Mouse (Mus musculus) megakaryocyte-erythroid progenitor cell, adult 5-6 weeks (primary cell): ENCODE measurements at regions not wholly inside any gene's neighbourhood (a gene's known extent, or its start where the extent isn't known, plus 50 kb on each side); places are given as distances from the start of the nearest gene placed in this dataset.

Experiments
- ATAC-seq: replicated peaks from 2 replicates; pipeline ENCODE4 v1.8.0; 2016; ENCODE audit warnings: mild to moderate bottlenecking, inconsistent platforms; ENCODE audit not compliant: severe bottlenecking, poor library complexity, low FRiP score, low TSS enrichment

- no peak for ATAC-seq
Observed at GRCm38 (mm10) chr17:84003489-84004234, 155.9 kb upstream of the Haao start.

DNA sequence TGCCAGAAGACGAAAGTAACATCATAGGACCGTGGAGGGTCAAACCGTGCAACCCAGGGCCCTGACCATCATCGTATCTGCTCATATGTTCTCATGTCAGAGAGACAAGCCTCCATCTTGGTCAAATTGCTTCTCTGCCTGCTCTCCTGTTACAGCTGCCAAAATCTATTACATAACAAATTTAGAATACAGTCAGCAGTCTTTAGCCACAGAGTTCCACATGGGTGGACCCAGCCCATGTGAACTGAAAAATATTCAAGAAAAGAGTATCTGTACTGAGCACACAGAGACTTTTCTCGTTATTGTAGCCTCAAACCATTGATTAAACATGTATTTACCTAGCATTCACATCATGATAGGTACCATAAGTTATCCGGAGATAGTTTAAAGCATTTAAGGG lies 155.2 kb upstream of the Haao start:
- ATAC-seq: no peak

- no peak for ATAC-seq
Observed at GRCm38 (mm10) chr17:84002327-84002726, 154.6 kb upstream of the Haao start.

GRCm38 (mm10) chr17:84000115-84000514 lies 152.4 kb upstream of the Haao start:
- ATAC-seq: no peak

- no peak for ATAC-seq
Observed at GRCm38 (mm10) chr17:83998972-83999545, 151.3 kb upstream of the Haao start.

DNA sequence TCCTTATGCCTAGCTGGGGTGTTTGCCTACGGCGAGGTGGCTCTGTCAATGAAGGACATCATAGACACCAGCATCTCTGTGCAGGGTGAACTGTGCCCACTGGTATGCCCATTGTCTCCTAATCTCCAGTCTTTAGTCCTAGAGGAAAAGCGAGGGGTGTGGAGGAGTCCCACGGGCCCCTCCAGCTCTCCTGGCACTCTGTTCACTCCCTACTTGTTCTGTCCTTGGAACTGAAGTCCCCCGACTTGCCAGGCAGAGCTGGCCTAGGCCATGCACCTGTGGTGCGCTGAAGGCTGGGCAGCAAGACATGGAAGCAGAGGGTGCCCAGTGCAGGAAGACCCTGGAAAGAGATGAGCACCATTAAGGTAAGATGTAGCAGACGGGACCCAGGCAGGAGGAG lies 150.6 kb upstream of the Haao start:
- ATAC-seq: no peak

- ATAC-seq: peak; percentile 73
Observed at GRCm38 (mm10) chr17:83997778-83998177, 150.0 kb upstream of the Haao start.

- no peak for ATAC-seq
Observed at GRCm38 (mm10) chr17:83993028-83993427, 145.3 kb upstream of the Haao start.

DNA sequence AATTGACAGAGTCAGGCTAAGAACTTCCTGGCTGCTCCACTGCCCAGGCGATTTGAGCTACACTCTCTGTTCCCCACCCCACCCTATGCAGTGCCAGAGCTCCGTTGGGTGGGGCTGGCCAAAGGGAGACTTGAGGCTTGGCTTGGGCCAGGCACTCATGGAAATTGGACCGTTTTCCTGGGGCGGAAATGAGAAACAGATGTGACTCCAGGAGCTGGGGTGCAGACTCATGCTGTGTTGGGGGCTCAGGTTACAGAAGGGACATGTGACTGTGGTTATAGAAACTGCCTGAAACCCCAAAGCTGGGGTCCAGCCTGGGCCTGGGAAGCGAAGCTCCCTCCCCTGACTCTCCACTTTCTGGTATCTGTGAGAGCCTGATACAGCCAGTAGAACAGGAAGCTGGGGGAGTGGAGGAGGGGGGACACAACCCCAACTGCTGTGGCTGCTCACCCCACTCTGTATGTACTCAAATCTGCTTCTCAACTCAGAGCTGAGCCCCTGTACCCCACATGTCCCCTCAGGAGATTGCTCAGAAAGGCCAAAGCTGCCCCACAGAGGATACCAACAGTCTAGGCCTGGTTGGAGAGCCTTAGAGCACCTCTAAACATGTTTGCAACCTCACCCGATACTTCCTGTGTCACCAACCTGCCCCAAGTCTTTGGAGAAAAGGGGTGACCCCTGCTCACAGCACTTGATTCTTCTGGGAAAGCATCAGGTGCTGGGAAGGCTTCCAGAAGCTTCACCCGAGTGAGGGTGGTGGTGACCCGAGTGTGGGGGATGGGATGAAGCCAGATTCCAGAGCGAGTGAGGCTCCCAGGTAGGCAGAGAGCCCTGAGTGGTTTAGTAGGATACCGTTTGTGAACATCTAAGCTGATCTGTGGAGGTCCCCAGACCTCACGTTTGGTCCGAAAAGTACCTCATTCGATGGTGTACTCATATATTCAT lies 142.9 kb upstream of the Haao start:
- peak; percentile 64 for ATAC-seq

- no peak for ATAC-seq
Observed at GRCm38 (mm10) chr17:83988897-83989296, 141.1 kb upstream of the Haao start.

DNA sequence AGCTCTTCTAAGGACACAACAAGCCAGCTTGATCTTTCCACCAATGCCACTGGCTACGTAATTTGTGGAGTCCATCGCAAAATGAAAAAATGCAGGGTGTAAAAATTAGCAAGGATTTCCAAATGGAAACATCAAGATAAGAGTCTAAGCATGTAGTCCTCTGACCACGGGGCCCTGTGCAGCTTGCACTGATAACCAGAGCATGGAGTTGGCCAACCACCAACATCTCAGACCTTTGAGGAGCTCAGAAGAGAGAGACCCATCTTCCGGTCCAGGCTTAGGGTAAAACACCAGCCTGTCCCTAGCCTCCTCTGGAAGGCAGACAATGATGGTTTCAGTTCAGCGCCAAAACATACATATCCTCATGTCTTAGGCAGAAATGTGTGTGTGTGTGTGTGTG lies 140.4 kb upstream of the Haao start:
- ATAC-seq: peak; percentile 66

GRCm38 (mm10) chr17:83987683-83988082 lies 139.9 kb upstream of the Haao start:
- no peak for ATAC-seq

- ATAC-seq: no peak
Observed at GRCm38 (mm10) chr17:83985916-83986578, 138.3 kb upstream of the Haao start.

DNA sequence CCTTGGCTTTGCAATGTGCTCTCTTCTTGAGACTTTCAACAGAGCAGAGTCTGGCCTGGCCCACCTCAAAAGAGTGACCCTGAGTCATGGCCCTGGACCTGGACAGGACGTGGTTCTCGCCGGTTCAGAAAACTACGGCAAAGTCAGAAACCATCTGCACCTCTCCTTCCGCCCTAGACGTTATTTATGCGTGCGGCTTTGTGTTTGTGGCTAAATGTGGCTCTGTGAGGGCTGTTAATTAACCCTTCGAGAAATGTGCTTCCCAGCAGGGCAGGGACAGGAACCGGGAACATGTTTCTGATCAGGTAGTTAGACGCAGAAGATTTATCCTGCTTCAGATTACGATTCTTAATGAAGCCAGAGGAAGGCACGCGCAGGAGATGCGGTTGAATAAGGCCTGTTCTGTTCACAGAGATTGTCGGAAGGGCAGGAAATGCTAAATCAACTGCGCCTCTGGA lies 137.6 kb upstream of the Haao start:
- ATAC-seq: no peak

DNA sequence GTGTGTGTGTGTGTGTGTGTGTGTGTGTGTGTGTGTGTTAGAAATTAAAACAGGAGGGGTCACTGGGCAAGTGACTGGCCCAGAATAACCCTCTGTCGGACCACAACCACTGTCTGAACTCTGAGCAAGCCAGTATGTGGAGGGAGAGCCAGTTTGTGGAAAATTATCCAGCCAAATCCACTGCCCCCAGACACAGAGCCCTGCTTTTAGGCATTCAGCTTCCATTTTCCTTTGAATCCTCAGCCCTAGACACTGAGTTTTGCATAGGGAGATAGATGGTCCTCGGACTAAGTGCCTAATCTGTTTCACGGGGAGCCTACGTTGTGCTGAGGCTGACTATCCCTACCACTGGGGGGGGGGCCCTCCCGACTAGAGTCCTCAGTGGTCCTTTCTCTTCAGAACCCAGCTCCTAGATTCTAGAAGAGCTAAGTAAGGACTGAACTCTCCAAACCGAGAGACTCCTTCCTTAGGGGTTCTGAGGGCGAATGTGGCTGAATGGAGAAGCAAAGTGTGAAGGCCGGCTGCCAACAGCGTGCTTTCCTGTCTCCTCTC lies 136.2 kb upstream of the Haao start:
- ATAC-seq: no peak

GRCm38 (mm10) chr17:83983070-83983836 lies 135.5 kb upstream of the Haao start:
- peak; percentile 52 for ATAC-seq

GRCm38 (mm10) chr17:83982700-83983069 lies 134.9 kb upstream of the Haao start:
- no peak for ATAC-seq

GRCm38 (mm10) chr17:83978858-83979470 lies 131.2 kb upstream of the Haao start:
- no peak for ATAC-seq
